Mouse (Mus musculus) erythroblast, embryonic 14.5 days (primary cell): ENCODE results near the gene Tmem98.

Source experiments
- GATA1 ChIP-seq: IDR thresholded peaks from 2 replicates; pipeline ENCODE4 v1.6.1; 2012; ENCODE audit warnings: low read length, inconsistent platforms, mixed read lengths
- TAL1 ChIP-seq: IDR thresholded peaks from 3 replicates; pipeline ENCODE4 v1.6.1; 2012; ENCODE audit warnings: low read length, inconsistent platforms, mixed read lengths

DNA sequence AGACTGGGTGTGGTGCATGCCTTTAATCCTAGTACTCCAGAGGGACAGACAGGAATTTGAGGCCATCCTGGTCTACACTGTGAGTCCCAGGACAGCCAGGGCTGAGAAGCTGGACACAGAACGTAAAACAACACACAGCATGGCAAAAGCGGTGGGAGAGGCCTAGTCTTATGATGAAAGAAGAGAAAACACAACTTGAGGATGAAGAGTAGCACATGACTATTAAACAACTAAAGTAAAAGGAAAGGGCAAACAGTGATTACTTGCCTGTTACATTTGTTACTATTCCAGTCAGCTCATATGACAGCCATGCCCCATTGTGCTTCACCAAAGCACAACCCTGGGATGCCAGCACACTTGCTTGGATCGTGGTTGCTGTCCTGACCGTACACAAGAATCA is 43.9 kb upstream of the Tmem98 start:
- TF ChIP-seq GATA1 (no peak), TAL1 (no peak)
